Mouse (Mus musculus) cerebellum, adult (tissue): Measurements from ENCODE around the gene Vmn1r65.
"Not testable (repeated sequence)": the region's sequence is repeated elsewhere in the genome, so short reads cannot be mapped to it uniquely, and the experiment has no call there.

Source experiments
- ATAC-seq: cut with Nextera tagmentation; 2 replicates; pipeline ENCODE4 v1.9.2; 2017; ENCODE audit warnings: mild to moderate bottlenecking, moderate library complexity, mixed read lengths; ENCODE audit not compliant: insufficient number of reproducible peaks, low FRiP score, low TSS enrichment

Vmn1r65 gene

GRCm38 (mm10) chr7:6010910-6011309 lies at the start of gene Vmn1r65:
Gene Vmn1r65 (minus strand): TSS chr7:6011010.
- no peak for ATAC-seq

GRCm38 (mm10) chr7:6044861-6045260 lies 34.1 kb upstream of the Vmn1r65 start, which contains the start of gene Nlrp4c:
Gene Nlrp4c (plus strand): TSS chr7:6045161.
- no peak for ATAC-seq

GRCm38 (mm10) chr7:5982426-5982825 lies 28.4 kb downstream of the Vmn1r65 start:
- not testable (repeated sequence) for ATAC-seq

DNA sequence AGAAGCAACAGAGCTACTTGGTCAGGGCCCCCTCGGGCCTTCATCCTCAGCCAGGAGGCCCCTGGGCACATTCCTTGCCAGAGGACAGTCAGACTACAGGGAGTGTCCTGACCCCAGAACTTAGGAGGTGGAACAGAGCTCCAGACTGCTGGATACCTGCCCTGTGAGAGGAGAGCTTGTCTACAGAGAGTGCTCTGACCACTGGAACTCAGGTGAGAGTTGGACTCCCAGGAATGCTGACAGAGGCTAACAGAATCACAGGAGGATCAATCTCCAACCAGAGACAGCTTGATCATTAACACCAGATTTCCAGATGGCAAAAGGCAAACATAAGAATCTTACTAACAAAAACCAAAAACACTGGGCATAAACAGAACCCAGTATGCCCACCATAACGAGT lies 38.3 kb downstream of the Vmn1r65 start:
- ATAC-seq: not testable (repeated sequence)
